Mouse (Mus musculus) liver, adult 2 months (tissue): ENCODE measurements around the gene Lats2.

ENCODE experiments used
- CTCF ChIP-seq: fragments of 200-500 bp; IDR thresholded peaks from 2 replicates; pipeline ENCODE4 v1.5.1; 2011; ENCODE audit warnings: low read depth, low read length, control low read depth
- POLR2A ChIP-seq: fragments of 200-500 bp; IDR thresholded peaks from 2 replicates; pipeline ENCODE4 v1.6.1; 2011; ENCODE audit warnings: low read length, control low read depth; ENCODE audit not compliant: insufficient read depth; ENCODE audit errors: extremely low read depth

DNA sequence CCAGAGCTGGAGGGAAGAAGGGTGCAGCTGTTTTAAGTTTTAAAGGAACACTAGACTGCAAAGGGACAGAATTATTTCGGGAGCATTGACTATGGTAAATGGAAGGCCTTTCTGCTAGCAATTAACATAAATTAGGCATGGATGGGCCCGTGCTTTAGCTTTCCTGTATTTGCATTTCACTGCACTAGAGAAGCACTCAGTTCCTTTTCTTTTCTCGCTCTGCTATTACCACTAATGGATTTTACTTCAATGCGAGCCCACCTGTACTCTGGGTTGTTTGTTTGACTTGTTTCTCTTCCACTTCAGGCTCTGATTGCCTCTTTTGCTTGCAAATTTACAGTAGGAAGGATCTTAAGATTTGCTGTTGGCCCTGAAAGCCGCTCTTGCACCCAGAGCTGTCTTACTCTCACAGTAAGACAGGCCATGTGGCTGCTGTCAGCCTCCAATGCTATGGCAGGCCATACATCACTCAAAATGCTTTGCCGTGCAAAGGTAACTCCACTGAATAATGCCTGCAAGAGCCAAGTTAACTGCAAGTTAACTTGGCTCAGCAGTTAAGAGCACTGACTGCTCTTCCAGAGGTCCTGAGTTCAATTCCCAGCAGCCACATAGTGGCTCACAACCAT lies 25.4 kb downstream of the Lats2 start:
- TF ChIP-seq POLR2A (no peak), CTCF (no peak)
